Comparison of ENCODE assay signal across 15 mouse cellular contexts in genomic region chr11:95563849-95564248, GRCm38 (mm10).
"Had no signal": no experiment of that assay in that cellular context is flagged by ENCODE, and none has a peak within 500 bp of the region (broad histone marks: within the 10 kb centered on the region; RNA-seq: fewer than 3 reads in every experiment).

No protein-coding gene starts in this region.

- H3K27me3 ChIP-seq: neural tube, embryonic 15.5 days had no signal

- ATAC-seq: intestine, embryonic 16.5 days had no signal

- DNase-seq: kidney, adult 9 months; kidney, postnatal 10 days; kidney, postnatal 4 days; left cerebral cortex, postnatal 4 days; lung, adult 18-20 months; right cerebral cortex, adult 18-20 months; right cerebral cortex, postnatal 25 days; thymus, adult 2 months; thymus, postnatal 25 days had no signal

- H3K4me3 ChIP-seq: layer of hippocampus, adult 2 months; limb, embryonic 13.5 days; midbrain, embryonic 12.5 days; myocyte; neural tube, embryonic 15.5 days had no signal

- H3K9ac ChIP-seq: limb, embryonic 13.5 days; midbrain, embryonic 12.5 days; neural tube, embryonic 15.5 days had no signal

- H3K27ac ChIP-seq: layer of hippocampus, adult 2 months; limb, embryonic 13.5 days; midbrain, embryonic 12.5 days; neural tube, embryonic 15.5 days had no signal

- H3K36me3 ChIP-seq: limb, embryonic 13.5 days; midbrain, embryonic 12.5 days; neural tube, embryonic 15.5 days had no signal

- H3K4me2 ChIP-seq: limb, embryonic 13.5 days; midbrain, embryonic 12.5 days; neural tube, embryonic 15.5 days had no signal

- H3K9me3 ChIP-seq: limb, embryonic 13.5 days; midbrain, embryonic 12.5 days; neural tube, embryonic 15.5 days had no signal
